Mouse (Mus musculus) kidney, postnatal 36 days (tissue): ENCODE results near the gene Syn3.

ENCODE experiments used
- DNase-seq, 2 experiments: peaks; one replicate each; pipeline ENCODE4 v3.0.0; 2021 to 2022; ENCODE audit warnings: mixed read lengths in 2 of 2

The Syn3 gene

GRCm38 (mm10) chr10:86303495-86303876 is 195.2 kb downstream of the Syn3 start:
- DNase-seq: no peak

- peak; percentile 87 to 90 for DNase-seq
Observed at GRCm38 (mm10) chr10:86302761-86303494, 195.8 kb downstream of the Syn3 start.

- no peak for DNase-seq
Observed at GRCm38 (mm10) chr10:86302318-86302648, 196.4 kb downstream of the Syn3 start.

- DNase-seq: peak in 1 of 2 experiments; percentile 49
Observed at GRCm38 (mm10) chr10:86301593-86302317, 196.9 kb downstream of the Syn3 start.

- no peak for DNase-seq
Observed at GRCm38 (mm10) chr10:86301117-86301490, 197.6 kb downstream of the Syn3 start.

GRCm38 (mm10) chr10:86300293-86301116 is 198.2 kb downstream of the Syn3 start, which contains the start of gene Timp3:
Gene Timp3, plus strand, starts transcription at chr10:86300372.
- DNase-seq: peak; percentile 95

GRCm38 (mm10) chr10:86299795-86300194 is 198.9 kb downstream of the Syn3 start:
- no peak for DNase-seq

- peak; percentile 74 to 83 for DNase-seq
Observed at GRCm38 (mm10) chr10:86298326-86298725, 200.4 kb downstream of the Syn3 start.

GRCm38 (mm10) chr10:86297307-86297706 is 201.4 kb downstream of the Syn3 start:
- no peak for DNase-seq

- peak; percentile 86 to 88 for DNase-seq
Observed at GRCm38 (mm10) chr10:86296111-86296510, 202.6 kb downstream of the Syn3 start.

GRCm38 (mm10) chr10:86295454-86296098 is 203.1 kb downstream of the Syn3 start:
- DNase-seq: no peak

GRCm38 (mm10) chr10:86294599-86295365 is 203.9 kb downstream of the Syn3 start:
- DNase-seq: peak; percentile 82 to 86

- no peak for DNase-seq
Observed at GRCm38 (mm10) chr10:86293880-86294279, 204.8 kb downstream of the Syn3 start.

- peak; percentile 87 to 92 for DNase-seq
Observed at GRCm38 (mm10) chr10:86290109-86290771, 208.5 kb downstream of the Syn3 start.

GRCm38 (mm10) chr10:86286508-86286907 is 212.2 kb downstream of the Syn3 start:
- DNase-seq: peak; percentile 56 to 67

GRCm38 (mm10) chr10:86281238-86281637 is 217.5 kb downstream of the Syn3 start:
- no peak for DNase-seq

- no peak for DNase-seq
Observed at GRCm38 (mm10) chr10:86279579-86280168, 219.0 kb downstream of the Syn3 start.

GRCm38 (mm10) chr10:86278481-86278880 is 220.2 kb downstream of the Syn3 start:
- DNase-seq: no peak

GRCm38 (mm10) chr10:86277327-86277726 is 221.4 kb downstream of the Syn3 start:
- DNase-seq: no peak

GRCm38 (mm10) chr10:86275585-86275984 is 223.1 kb downstream of the Syn3 start:
- DNase-seq: no peak
